Mouse (Mus musculus) cerebellum, postnatal 10 days (tissue): ENCODE measurements around the gene Trim8.
A peak's percentile ranks its signal among the peaks of the same experiment; 100 is the strongest.

Experiments used
- DNase-seq, 2 experiments: peaks; one replicate each; pipeline ENCODE4 v3.0.0; 2021; ENCODE audit warnings: mixed read lengths in 2 of 2

Trim8 gene

DNA sequence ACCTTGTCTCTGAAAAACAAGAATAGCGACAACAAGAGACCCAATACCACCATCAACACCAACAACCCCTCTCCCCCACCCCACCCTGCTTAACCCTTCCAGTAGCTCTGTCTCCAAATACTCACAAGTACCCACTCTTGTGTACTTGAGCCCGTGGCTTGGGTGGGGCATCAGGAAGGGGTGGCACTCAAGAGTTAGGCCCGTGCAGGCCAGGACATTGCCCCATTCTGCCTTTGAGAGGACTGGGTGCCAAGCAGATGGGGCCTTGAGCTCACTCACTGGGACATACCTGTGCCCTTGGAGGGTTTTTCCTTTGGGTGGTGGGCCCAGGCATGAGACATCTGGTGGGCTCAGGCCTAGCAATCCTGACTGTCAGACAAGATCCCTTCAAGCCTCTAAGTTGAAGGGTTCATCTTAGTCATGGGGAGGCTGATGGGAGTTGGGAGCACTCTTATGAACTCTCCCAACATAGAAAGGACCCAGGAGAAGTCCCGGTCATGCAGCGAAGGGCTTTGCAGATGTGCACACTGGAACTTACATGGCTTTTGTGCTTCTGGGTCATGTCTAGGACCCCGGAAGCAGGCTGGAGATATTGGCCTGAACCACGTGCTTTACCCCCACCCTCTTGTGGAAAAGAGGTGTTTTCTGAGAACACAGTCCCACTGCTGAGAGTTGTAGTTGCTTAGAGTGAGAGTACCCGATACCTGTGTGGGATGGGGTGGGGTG is 4.3 kb downstream of the Trim8 start:
- DNase-seq = peak in 1 of 2 experiments; percentile 10

DNA sequence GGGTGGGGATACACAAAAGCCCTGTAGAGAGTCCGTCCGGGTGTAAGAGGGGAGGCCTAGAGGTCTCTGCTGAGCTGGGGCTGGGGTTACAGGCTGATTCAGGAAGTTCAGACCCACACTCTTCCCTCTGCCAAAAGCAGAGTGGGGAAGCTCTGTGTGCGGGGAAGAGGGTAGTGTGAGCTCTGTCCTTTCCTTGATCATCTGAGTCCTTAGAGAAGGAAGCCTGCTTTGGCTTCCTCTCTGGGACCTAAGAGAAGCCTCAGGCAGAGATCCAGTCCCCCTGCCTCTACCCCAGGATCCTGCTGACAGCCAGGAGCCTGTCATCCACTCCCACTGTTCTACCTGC is 4.8 kb downstream of the Trim8 start:
- peak in 1 of 2 experiments; percentile 6 for DNase-seq

DNA sequence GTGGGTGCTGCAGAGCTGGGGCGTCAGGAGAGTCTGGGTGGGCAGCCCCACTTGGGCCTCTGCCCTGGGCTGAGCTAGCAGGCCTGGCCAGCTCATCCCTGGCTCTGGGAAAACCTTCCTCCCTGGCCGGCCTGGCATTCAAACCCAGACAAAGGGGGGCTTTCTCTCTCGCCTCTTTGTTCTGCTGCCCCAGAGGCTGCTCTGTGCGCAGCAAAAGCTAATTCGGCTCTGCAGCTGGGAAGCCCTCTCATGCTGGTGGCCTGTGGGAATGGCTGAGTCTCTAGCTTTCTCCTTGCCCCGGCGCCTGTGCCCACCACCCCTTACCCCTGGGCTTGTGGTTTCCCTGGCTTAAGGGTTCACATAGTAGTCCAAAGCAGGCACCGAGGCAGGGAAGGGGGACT is 5.7 kb downstream of the Trim8 start:
- peak; percentile 39 to 60 for DNase-seq

DNA sequence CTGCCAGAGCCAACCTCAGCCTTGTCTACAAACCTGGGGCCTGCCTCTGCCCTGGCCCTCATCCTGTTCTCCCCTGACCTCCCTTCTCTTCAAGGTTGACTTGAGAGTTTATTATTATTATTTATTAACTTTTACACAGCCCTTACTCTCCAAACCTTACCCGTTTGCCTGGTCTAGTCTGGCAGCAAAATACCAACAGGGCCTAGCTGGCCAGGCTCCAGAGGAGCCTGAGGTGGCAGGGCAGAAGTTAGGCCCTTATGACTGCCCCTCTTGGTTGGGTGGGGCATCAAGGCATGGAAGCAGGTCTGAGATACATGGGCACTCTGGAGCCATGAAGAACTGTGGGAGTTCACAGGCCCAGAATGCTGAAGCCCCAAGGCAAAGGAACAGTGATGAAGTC is 6.3 kb downstream of the Trim8 start:
- peak in 1 of 2 experiments; percentile 26 for DNase-seq

DNA sequence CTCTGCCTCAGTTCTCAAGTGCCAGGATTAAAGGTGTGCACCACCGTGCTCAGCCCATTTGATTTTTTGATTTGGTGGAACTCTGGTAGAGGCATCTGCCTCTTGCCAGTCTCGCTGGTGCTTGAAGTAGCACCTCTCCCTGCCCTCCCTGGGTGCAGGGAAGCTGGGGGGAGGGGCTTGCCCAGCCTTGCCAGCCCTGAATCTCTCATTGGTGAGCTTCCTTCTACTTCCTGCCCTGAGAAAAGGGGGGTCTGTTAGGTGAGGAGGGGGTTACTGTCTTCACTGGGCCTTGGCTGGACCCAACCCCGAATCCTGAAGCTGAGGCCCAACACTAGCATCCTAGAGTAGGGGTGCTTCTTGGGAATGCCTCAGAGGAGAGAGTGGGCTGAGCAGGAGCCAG is 7.2 kb downstream of the Trim8 start:
- peak in 1 of 2 experiments; percentile 31 for DNase-seq

DNA sequence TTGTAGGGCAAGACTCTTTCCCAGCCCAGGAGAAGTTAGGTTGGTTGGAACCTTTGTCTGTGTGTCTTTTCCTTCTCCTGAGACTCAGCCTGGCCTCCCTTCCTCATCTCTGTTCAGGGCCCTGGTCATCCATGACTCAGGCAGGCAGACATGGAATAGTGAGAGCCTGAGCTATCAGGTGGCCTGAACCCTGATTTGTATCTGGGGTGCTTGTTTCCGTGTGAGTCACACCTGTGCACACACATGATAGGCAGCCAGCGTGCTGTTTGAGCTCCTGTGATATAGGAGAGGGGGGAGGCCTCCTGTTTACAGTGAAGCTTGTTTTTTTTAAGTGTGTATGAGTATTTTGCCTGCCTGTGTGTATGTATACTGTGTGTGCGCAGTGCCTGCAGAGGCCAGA is 7.7 kb downstream of the Trim8 start:
- no peak for DNase-seq

DNA sequence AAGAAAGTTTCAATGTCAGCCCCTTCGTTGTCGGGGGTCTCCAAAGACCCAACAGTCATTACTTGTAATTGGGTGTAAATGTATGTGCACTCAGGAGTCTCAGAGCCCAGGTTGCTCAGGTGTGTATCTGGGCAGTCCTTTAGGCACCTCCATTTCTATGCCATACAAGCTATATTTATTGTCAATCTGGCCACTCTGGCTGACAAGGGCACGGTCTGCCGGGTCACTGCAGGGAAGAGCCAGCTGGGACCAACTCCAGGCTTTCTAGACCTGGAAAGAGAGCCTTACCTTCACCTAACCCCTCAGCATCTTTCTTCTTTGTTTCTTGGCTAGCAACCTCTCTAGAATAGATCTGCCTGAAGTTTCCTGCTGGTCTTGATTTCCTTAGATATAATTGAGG is 8.2 kb downstream of the Trim8 start:
- peak in 1 of 2 experiments; percentile 48 for DNase-seq

DNA sequence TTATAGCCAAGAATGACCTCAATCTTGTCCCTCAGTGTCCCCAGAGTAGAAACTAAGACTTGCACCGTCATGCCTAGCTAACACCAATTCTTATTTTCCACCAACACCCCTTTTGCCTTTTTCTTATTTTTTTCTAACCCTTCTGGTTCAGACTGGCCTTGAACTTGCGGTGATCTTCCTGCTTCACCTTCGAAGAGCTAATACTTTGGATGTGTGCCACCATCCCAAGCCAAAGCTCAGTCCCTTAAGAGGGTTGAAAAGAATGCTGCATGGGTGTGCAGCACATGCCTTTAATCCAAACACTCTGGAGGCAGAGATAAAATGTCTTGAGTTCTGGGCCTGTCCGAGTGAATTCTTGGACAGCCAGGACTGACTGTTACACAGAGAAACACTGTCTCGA is 8.9 kb downstream of the Trim8 start:
- DNase-seq = peak in 1 of 2 experiments; percentile 12

DNA sequence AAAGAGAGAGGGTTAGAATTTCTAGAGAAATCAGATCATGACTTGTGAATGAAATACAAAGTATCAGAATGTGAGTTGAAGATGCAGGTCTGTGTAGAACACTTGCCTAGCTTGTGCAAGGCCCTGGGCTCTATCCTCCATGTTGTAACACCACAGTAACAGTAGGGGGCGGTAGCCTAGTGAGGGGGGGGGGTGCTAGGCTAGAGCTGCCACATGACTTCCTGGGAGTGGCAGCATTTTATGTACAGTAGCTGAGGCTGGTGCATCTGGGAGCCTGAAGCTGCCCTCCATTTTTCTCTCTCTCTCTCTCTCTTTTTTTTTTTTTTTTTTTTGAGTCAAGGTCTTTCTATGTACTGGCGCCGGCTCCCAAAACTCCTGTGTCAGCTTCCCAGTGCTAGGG is 9.3 kb downstream of the Trim8 start:
- peak; percentile 32 to 39 for DNase-seq

DNA sequence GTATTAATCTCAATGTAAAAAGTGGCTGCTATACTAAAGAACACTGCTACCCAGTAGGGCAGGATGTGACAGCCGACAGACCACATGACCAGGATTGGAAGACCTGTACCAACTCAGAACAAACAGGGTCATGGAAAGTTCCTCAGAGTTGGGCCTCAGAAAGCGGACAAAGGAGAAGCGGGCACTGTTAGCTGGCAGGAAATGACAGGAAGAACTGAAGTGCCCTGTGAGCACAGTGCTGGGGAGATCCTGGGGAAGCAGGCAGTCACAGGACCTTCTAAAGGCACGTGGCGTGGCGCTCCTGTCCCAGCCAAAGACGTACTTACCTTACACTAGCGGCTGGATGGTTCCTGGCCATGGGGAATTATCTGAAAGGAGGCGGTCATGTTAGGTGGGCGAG is 9.8 kb downstream of the Trim8 start:
- DNase-seq = no peak

DNA sequence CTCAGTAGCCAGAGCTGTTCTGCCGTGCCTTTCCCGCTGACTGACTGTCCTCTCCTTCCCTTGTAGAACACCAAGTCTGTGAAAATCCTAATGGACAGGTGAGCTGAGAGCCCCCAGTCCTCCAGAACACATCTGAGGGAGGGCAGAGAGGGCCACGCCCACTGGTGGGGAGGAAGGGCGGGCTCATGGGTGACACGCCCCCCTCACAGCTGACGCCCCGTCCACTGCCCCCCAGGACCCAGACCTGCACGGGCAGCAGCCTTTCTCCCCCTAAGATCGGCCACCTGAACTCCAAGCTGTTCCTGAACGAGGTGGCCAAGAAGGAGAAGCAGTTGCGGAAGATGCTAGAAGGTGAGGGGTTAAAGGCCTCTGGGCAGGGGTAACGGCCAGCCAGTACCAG is 12.9 kb downstream of the Trim8 start:
- DNase-seq = no peak

DNA sequence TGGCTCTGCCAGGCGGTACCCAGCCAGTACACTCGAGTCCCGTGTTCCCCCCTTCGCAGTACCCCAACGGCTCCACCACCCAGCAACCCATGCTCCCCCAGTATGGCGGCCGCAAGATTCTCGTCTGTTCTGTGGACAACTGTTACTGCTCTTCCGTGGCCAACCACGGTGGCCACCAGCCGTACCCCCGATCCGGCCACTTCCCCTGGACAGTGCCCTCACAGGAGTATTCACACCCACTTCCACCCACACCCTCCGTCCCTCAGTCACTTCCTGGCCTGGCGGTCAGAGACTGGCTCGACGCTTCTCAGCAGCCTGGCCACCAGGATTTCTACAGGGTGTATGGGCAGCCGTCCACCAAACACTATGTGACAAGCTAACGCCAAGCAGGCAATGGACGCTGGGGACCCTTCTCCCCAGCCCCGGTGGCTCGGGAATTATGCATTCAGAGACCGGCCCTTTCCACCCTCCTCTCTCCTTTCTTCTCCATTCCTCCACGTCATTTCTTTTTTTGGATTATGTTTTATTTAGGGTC is 13.9 kb downstream of the Trim8 start:
- DNase-seq = peak in 1 of 2 experiments; percentile 20

DNA sequence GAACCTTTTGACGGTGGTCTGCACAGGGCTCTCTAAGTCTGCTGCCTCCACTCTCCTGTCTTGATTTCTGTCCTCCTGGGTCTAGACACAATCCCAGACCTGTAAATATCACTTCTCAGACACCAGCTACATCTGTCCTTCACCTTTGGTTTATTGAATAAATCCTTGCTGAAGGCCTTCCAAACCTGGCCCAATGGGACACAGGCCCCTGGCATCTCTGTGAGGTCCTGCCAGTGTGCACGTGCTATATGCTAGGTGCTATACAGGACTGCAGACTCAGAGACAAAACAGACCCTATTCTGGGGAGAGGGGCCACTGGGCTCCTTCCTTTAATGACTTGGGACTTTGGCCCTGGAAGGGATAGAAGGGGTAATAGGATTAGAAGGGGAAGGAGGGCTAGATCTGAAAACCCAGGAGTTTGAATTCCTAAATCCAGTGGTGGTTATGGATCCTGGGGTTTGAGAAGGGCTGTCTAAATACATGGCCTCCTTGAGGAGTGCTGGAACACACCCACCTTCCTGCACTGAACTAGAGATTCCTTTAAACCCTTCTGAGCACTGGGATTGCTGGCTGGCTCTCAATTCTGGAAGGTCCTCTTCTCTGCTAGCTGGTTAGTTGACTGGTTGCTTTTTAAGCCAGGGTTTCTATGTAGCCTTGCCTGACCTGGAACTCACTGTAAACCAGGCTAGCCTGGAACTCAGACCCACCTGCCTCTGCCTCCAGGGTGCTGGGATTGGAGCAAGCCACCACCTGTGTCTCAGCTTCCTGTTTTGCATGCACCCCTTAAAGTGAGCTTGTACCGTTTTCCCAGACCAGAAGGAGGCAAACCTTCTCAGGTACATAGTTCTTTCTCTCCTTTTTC is 15.4 kb downstream of the Trim8 start:
- no peak for DNase-seq

DNA sequence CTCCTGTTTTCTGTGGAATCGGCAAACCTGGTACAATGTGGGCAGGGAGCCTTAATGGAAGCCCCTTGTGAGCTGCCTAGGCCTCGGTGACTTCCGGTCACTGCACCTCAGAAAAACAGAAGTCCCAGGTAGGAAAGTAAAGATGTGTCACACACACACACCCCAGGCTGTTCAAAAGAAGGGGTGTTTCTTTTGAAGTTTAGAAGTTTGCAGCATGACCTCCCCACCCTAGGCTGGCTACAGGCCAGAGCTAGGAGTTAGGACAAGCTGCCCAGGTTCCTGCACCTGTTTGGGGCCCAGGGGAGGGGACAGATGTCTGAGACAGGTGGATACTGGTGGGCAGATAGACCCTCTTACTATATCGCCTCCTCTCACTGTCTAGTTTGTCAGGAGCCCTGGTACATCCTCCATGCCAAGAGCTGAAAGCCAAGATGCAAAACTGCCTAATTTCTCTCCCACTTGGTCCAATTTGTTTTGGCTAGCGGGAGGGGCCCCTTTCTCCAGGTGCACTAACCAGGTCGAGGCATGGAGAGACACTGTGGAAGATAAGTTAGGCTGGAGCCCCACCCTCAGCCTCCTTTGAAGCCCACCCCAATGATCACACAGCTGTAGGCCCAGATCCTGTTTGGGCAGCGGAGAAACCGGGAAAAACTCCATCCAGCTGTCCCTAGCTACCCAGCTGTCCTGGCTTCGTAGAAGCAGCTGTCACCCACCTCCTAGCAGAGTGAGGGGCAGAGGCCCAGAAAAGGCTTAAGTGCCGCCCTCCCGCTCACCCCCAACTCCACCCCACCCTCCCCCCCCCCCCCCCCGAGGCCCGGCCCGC is 16.2 kb downstream of the Trim8 start:
- peak in 1 of 2 experiments; percentile 41 for DNase-seq

DNA sequence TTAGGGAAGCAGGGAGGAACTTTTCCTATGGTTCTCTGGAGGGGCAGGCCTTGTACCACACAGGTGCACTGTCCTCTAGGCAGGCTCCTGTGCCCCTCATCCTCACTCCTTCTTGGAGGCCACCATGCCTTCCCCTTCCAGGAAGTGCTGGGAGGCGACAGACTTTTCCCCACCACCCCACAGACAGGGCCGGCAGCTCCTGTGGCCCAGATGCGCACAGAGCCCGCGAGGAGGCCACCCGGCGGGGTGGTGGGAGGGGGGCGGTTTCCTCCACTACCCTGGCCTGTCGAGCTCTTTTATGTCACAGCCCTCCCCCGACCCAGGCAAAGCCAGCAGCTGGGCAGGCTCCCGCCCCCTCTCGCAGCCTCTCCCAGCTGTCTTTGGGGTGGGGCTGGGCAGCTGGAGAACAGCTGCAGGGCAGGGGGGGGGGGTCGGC is 16.9 kb downstream of the Trim8 start:
- DNase-seq = peak in 1 of 2 experiments; percentile 39

DNA sequence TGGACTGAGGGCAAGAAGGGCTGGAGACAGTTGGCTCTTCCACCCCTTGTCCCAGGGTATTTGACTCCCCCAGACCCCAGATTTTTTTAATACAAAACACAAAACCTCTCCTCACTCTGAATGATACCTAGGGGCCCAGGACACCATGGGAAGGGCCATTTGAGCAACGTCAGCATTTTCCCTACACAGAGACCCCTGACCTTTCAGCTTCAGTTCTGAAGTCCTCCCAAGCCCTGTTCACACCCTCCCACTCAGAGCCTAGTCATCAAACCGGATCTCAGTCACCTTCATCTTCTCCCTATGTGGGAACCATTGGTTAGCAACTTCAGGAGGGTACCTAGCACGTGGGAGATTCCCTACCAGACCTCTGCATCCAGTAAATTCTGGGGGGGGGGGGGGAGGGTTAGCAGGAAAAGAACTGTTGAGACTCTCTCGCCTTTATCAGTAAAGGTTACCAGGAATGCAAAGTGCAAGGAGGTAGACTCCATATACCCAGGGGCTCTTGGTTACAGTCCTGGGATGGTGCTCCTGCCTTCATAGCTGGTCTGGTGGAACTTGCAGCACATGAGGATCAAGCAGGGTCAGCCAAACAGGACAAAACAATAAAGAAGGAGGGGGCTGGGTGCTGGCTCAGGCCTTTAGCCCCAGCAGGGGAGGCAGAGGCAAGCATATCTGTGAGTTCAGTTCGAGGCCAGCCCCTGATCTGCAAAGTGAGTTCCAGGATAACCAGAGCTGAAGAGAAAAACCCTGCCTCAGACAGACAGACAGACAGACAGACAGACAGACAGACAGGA is 17.5 kb downstream of the Trim8 start:
- no peak for DNase-seq

DNA sequence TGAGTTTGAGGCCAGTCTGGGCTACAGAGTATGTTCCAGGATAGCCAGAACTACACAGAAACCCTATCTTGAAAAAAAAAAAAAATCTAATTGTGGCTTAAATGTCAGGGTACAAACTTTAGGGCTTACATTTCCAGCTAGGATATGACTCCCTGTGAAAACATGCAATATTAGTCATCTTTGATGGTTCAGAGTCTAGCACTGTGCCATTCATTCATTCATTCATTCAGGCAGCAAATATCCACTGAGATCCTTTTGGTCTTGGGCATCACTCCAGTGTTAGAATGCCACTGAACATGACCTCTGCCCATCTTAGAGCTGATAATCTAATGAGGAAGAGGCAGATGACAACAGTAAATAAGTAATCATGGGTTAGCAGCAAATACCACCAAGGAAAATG is 20.2 kb downstream of the Trim8 start:
- no peak for DNase-seq

DNA sequence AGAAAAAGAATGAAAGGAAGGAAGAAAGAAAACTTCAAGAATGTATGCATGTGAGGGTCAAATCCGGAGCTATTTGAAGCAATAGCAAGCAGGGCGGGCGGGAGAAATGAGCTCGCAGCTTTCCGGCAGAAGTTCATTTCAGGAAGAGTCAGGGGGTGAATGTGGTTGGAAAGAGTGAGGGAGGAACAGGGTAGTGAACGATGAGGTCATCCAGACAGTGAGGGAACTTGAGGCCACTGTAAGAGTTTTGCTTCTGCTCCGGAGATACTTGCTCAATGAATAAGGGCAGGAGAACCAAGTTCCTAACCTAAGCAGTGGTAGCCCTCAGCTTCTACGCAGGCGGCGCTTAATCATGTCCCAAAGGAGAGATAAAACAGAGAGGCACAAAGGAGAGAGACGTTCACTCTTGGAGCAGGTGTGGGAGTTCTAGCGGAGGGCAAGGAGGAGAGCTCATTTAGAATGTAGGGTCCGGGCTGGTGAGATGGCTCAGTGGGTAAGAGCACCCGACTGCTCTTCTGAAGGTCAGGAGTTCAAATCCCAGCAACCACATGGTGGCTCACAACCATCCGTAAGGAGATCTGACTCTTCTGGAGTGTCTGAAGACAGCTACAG is 21.0 kb downstream of the Trim8 start:
- DNase-seq = no peak

DNA sequence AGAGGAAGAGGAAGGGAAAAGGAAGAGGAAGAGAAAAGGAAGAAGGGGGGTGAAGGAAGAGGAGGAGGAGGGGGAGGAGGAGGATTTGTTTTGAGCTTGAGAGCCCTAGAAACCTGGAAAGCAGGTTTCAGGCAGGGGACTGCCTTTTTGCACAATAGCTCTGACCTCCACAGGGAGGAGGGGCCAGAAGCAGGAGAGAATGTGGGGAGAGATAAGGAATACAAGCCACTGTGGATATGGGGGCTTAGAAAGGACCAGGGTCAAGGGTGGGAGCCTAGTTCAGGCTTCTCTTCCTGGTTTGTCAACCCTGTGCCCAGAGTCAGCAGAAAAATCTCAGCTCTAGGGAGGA is 21.6 kb downstream of the Trim8 start:
- DNase-seq = no peak

DNA sequence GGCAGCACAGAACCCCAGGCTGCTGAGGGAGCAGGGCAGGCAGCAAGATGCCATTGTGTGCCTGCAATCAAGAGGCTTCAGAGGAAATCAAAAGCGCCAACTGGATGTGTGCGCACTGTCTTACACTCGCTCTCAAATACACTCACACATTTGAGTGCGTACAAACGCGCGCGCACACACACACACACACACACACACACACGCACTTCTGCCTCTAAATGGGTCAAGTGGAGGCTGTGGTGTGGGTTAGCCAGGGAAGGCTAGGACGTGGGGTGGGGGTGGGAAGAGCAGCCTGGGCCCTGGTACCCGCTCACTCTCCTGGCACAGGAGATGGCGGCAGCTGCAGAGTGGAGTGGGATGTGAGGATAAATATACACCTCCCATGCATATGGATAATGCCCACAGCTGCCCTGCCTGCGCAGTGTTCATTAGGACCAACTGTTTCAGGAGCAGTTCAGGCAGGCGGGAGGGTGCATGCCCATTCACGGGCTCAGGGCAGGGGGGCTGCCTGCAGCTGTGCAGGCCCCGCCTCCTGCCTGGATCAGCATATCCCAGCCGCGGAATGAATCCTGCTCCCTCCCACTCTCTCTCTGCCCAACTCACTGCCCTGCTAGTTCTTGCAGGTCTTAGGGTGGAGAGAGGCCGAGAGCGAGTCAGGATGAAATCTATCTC is 22.1 kb downstream of the Trim8 start:
- peak; percentile 74 to 80 for DNase-seq

DNA sequence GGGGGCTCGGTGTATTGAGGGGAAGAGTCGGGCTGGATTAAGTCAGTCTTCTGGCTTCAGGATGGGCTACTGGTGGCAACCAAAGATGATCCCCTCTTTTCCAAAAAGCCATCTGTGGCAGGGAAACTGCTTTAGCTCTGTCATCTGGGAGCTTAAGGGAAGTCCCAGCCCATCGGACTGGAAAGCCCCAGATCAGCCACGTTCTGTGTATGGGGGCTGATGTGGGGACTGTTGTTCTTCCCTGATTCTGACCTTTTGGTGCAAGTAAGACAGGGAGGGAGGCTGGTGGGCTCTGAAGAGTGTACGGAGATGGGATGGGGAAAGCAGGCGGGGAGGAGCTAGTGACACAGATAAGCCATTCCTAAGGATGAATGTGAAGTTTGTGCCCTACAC is 22.6 kb downstream of the Trim8 start:
- DNase-seq = no peak
